Mouse (Mus musculus) ES-Bruce4 (cell line): Measurements from ENCODE around the gene Tex37. TPM values are rescaled to one million over a fixed set of nuclear protein-coding genes. Genes with fewer than 3 reads are reported as not detected.

ENCODE experiments used
- H3K27ac ChIP-seq: 2 replicates; pipeline ENCODE4 v1.5.1; 2012; ENCODE audit warnings: low read length, inconsistent platforms; ENCODE audit not compliant: insufficient read depth
- H3K27me3 ChIP-seq: 2 replicates; pipeline ENCODE4 v1.6.1; 2012; ENCODE audit warnings: mild to moderate bottlenecking, low read length, inconsistent platforms; ENCODE audit not compliant: control insufficient read depth, poor library complexity, insufficient read depth, severe bottlenecking
- H3K36me3 ChIP-seq: 2 replicates; pipeline ENCODE4 v1.6.1; 2012; ENCODE audit warnings: inconsistent platforms, mild to moderate bottlenecking, low read length, moderate library complexity; ENCODE audit not compliant: control insufficient read depth, poor library complexity, insufficient read depth, severe bottlenecking
- H3K4me1 ChIP-seq: one replicate; pipeline ENCODE4 v1.8.1; 2011; ENCODE audit warnings: low read length; ENCODE audit not compliant: control insufficient read depth, insufficient read depth
- H3K4me3 ChIP-seq: 2 replicates; pipeline ENCODE4 v1.5.1; 2011; ENCODE audit warnings: low read depth, mild to moderate bottlenecking, low read length
- H3K9ac ChIP-seq: 2 replicates; pipeline ENCODE4 v1.6.1; 2012; ENCODE audit warnings: low read depth, mild to moderate bottlenecking, inconsistent platforms; ENCODE audit not compliant: poor library complexity, severe bottlenecking
- H3K9me3 ChIP-seq: replicated peaks from 2 replicates; pipeline ENCODE4 v1.6.1; 2012; ENCODE audit warnings: mild to moderate bottlenecking, low read length, inconsistent platforms; ENCODE audit not compliant: control insufficient read depth, poor library complexity, insufficient read depth, severe bottlenecking
- CTCF ChIP-seq: IDR thresholded peaks from one replicate; pipeline ENCODE4 v1.8.1; 2011; ENCODE audit warnings: low read depth, low read length
- EP300 ChIP-seq: IDR thresholded peaks from 2 replicates; pipeline ENCODE4 v1.6.1; 2011; ENCODE audit warnings: low read depth, low read length; ENCODE audit not compliant: insufficient read depth
- POLR2A ChIP-seq: IDR thresholded peaks from one replicate; pipeline ENCODE4 v1.8.1; 2011; ENCODE audit warnings: low read length; ENCODE audit not compliant: insufficient read depth
- polyA plus RNA-seq: library from polyadenylated mRNA; stranded (reverse); fragments of >200 nt; gene quantifications from 2 replicates; pipeline ENCODE4 v1.2.4, GENCODE M21; 2011; ENCODE audit warnings: low read depth; ENCODE audit not compliant: missing spikeins, insufficient read depth, insufficient read length

Tex37 gene
- polyA plus RNA-seq, 1 experiment = not detected

- Histone ChIP-seq H3K4me1 (no peaks in the 10 kb centered on the region), H3K27me3 (no peaks in the 10 kb centered on the region), H3K27ac (no peak overlapping the region), H3K9me3 (no peaks in the 10 kb centered on the region), H3K36me3 (no peaks in the 10 kb centered on the region), H3K9ac (no peak overlapping the region), H3K4me3 (no peak overlapping the region)
- TF ChIP-seq CTCF (peak; percentile 24), EP300 (no peak)
Observed at GRCm38 (mm10) chr6:70931801-70932200, 13.1 kb upstream of the Tex37 start.

- no peaks in the 10 kb centered on the region for H3K36me3 ChIP-seq
- no peak overlapping the region for H3K27ac ChIP-seq
- H3K27me3 ChIP-seq = no peaks in the 10 kb centered on the region; the same call in 1 of the 2 replicates
- peak overlapping the region; percentile 11 for H3K4me3 ChIP-seq
- no peaks in the 10 kb centered on the region for H3K4me1 ChIP-seq
- H3K9me3 ChIP-seq = no peaks in the 10 kb centered on the region
- H3K9ac ChIP-seq = no peak overlapping the region
- TF ChIP-seq EP300 (no peak), CTCF (peak; percentile 67)
Observed at GRCm38 (mm10) chr6:70921274-70922074, 2.7 kb upstream of the Tex37 start.

- no peak overlapping the region for H3K4me3 ChIP-seq
- H3K4me1 ChIP-seq = no peaks in the 10 kb centered on the region
- no peak overlapping the region for H3K9ac ChIP-seq
- no peaks in the 10 kb centered on the region for H3K27me3 ChIP-seq
- no peak overlapping the region for H3K27ac ChIP-seq
- H3K9me3 ChIP-seq = no peaks in the 10 kb centered on the region
- no peaks in the 10 kb centered on the region for H3K36me3 ChIP-seq
- TF ChIP-seq POLR2A = no peak
- no peak for TF ChIP-seq EP300
- TF ChIP-seq CTCF = no peak
Observed at GRCm38 (mm10) chr6:70912396-70912765, 6.3 kb downstream of the Tex37 start.

GRCm38 (mm10) chr6:70911668-70912395 lies 6.9 kb downstream of the Tex37 start:
- Histone ChIP-seq H3K4me1 (no peaks in the 10 kb centered on the region), H3K9ac (no peak overlapping the region), H3K27me3 (no peaks in the 10 kb centered on the region), H3K4me3 (no peak overlapping the region; the same call in 1 of the 2 replicates), H3K9me3 (no peaks in the 10 kb centered on the region), H3K36me3 (no peaks in the 10 kb centered on the region), H3K27ac (no peak overlapping the region)
- TF ChIP-seq EP300 = no peak
- no peak for TF ChIP-seq POLR2A

GRCm38 (mm10) chr6:70910285-70910684 lies 8.4 kb downstream of the Tex37 start:
- H3K9me3 ChIP-seq = no peaks in the 10 kb centered on the region
- no peaks in the 10 kb centered on the region for H3K27me3 ChIP-seq
- H3K27ac ChIP-seq = no peak overlapping the region
- H3K4me3 ChIP-seq = no peak overlapping the region
- no peaks in the 10 kb centered on the region for H3K4me1 ChIP-seq
- no peaks in the 10 kb centered on the region for H3K36me3 ChIP-seq
- no peak overlapping the region for H3K9ac ChIP-seq
- no peak for TF ChIP-seq EP300
- no peak for TF ChIP-seq CTCF
- TF ChIP-seq POLR2A = no peak

- H3K4me3 ChIP-seq = no peak overlapping the region
- no peak for TF ChIP-seq POLR2A
- TF ChIP-seq CTCF = no peak
- TF ChIP-seq EP300 = no peak
- no peaks in the 10 kb centered on the region for H3K27me3 ChIP-seq
- H3K9me3 ChIP-seq = no peaks in the 10 kb centered on the region
- H3K9ac ChIP-seq = no peak overlapping the region
- H3K27ac ChIP-seq = no peak overlapping the region
- no peaks in the 10 kb centered on the region for H3K4me1 ChIP-seq
- 0 out of 2 replicates have a peak, but pooled peaks cover 1% of the 10 kb centered on the region for H3K36me3 ChIP-seq
Observed at GRCm38 (mm10) chr6:70909572-70909971, 9.2 kb downstream of the Tex37 start.
